Mouse (Mus musculus): ENCODE results near the gene Hoxa9. TPM values are rescaled to one million over a fixed set of nuclear protein-coding genes. Genes with fewer than 3 reads are reported as not detected.

Hoxa9 gene
- not detected in 2 replicates for polyA plus RNA-seq (2016; fragmentation: Nextera tagmentation; extraction: Ambion mirVana)

DNA sequence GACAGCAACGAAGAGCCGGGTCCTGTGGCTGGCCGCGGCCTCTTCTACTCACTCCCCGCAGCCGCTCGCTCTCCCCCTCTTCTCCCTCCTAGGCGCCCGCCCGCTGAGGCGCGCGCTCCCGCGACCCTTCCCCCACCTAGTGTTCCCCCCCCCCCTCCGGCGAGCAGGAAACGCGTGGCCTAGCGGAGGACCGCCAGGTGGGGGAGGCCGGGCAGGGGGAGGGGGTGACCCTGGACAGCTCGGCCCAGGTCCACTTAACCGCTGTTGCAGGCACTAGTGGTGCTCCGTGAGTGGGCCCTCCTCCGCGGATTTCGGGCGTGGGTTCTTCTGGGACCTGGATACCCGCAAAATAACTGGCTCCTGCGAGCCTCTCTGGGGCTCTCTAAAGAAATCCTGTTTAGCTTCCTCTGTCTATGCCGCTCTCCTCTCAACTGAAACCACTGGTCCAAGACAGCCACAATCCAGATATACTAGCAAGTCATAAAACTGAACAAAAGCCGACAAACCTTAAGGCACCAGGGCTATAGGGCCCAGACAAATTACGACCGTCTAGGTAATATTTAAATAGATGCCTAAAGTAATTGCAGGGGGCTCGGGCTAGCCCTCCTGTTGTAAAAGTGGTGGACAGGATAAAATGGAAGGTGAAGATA, at the start of gene Hoxa9:
TSS of gene Hoxa9 (minus strand) at position 574 of the 650 bp plus-strand sequence.
- Histone ChIP-seq H3K27ac (no peak within 1 kb of the TSS), H3K36me3 (no peaks in the 10 kb centered on the region), H3K4me3 (no peak within 1 kb of the TSS), H3K4me2 (replicated peaks) (no peak within 1 kb of the TSS), H3K9ac (no peak within 1 kb of the TSS), H3K4me1 (no peaks in the 10 kb centered on the region), H3K27me3 (peaks cover 93% of the 10 kb centered on the region), H3K9me3 (no peaks in the 10 kb centered on the region)
- under 1% methylated on average over 26 of the region's 36 CpGs for WGBS
- no peak for ATAC-seq (ENCODE audit: insufficient number of reproducible peaks, insufficient read depth, low FRiP score, low TSS enrichment)

DNA sequence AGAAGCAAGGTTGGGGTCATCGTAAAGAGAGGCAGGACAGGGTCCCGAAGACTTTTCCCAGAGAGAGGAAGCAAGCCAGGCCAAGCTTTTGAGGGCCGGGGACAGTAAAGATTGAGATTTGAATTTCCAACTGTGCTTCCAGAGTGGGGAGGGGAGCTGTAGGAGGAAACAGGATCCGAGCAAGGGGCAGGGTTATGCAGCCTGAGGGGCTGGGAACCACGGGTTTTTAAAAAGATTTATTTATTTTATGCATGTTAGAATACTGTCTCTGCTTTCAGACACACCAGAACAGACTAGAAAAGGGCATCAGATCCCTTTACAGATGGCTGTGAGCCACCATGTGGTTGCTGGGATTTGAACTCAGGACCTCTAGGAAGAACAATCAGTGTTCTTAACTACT, 46.0 kb upstream of the Hoxa9 start:
- H3K9ac ChIP-seq: no peak overlapping the region
- H3K4me3 ChIP-seq: no peak overlapping the region
- peaks cover 90% of the 10 kb centered on the region for H3K27me3 ChIP-seq
- H3K4me1 ChIP-seq: no peaks in the 10 kb centered on the region
- 7% methylated on average over 5 of the region's 5 CpGs for WGBS
- no peaks in the 10 kb centered on the region for H3K9me3 ChIP-seq
- no peak overlapping the region for H3K27ac ChIP-seq
- H3K36me3 ChIP-seq: no peaks in the 10 kb centered on the region
- no peak for ATAC-seq (ENCODE audit: insufficient number of reproducible peaks, insufficient read depth, low FRiP score, low TSS enrichment)
- no peak overlapping the region for H3K4me2 ChIP-seq (replicated peaks)

DNA sequence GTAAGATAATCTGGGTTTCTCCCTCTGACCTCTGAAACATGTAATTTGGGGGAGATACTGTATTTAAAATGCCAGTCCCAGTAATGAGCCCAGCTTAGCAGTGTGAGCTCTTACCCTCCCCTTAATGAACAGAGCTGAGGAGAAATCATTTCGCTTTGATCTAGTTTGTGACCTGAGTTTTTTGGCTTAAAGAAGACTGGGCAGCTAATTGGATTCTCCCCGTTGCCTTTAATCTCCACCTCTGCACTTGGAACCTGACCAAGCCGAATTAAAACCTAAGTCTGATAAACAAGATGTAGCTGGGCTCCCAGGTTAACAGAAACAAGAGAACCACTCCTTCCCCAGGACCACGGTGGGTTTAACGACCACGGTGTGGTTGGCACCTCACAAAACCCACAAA, 45.5 kb upstream of the Hoxa9 start:
- no peaks in the 10 kb centered on the region for H3K36me3 ChIP-seq
- peaks cover 90% of the 10 kb centered on the region for H3K27me3 ChIP-seq
- no peak overlapping the region for H3K9ac ChIP-seq
- H3K4me1 ChIP-seq: no peaks in the 10 kb centered on the region
- H3K4me3 ChIP-seq: no peak overlapping the region
- WGBS: under 1% methylated on average over 6 of the region's 6 CpGs
- no peak overlapping the region for H3K4me2 ChIP-seq (replicated peaks)
- no peaks in the 10 kb centered on the region for H3K9me3 ChIP-seq
- H3K27ac ChIP-seq: no peak overlapping the region
- ATAC-seq (ENCODE audit: insufficient number of reproducible peaks, insufficient read depth, low FRiP score, low TSS enrichment): no peak

DNA sequence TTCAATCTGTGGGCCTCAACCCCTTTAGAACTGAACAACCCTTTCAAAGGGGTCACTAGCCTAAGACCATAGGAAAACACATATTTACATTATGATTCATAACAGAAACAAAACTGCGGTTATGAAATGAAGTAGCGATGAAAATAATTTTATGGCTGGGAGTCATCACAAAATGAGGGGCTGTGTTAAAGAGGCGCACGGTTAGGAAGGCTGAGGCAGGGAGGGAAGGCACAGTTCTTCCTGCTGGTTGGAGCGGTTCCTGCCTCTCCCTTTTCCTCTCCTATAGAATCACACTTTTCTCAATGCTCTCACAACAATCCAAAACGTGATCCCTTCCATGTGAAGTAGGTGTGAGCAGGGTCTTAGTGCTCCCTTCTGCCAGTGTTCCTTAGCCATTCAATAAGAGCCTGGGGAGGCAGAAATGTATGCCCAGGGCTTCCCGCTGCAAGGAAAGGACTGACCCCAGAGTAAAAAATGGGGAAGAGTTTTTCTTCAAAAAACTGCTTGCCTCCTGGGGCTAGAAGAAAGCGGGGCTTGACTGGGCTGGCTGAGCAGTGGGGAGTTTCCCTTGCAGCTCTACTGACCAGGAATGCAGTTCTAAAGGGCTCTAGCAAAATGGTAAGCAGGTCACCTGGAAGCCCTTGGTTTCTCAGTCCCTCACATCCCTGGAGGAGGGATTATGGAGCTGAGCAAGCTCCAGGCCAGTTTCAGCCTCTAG, 44.8 kb upstream of the Hoxa9 start:
- no peaks in the 10 kb centered on the region for H3K9me3 ChIP-seq
- no peak overlapping the region for H3K9ac ChIP-seq
- no peaks in the 10 kb centered on the region for H3K4me1 ChIP-seq
- no peak for ATAC-seq (ENCODE audit: insufficient number of reproducible peaks, insufficient read depth, low FRiP score, low TSS enrichment)
- H3K27me3 ChIP-seq: peaks cover 90% of the 10 kb centered on the region
- H3K36me3 ChIP-seq: no peaks in the 10 kb centered on the region
- H3K4me2 ChIP-seq (replicated peaks): no peak overlapping the region
- H3K27ac ChIP-seq: no peak overlapping the region
- 8% methylated on average over 8 of the region's 8 CpGs for WGBS
- H3K4me3 ChIP-seq: no peak overlapping the region

DNA sequence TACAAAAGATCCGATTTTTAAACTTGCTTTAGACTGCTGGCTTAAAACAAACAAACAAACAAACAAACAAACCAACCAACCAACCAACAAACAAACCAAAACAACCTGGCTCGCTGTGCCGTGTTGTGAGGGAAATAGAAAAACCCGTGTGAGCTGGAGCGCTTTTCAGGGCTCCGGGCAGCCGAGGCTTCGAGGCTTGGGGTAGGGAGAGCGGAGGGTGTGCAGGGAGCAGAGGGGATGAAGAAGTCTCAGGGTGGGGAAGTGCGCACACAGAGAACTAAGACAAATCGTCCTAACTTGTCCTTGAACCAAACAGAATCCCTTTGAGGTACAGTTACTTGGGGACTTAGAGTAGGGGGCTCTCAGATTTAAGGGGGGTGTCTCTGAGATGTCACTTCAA, 43.7 kb upstream of the Hoxa9 start:
- no peak overlapping the region for H3K4me2 ChIP-seq (replicated peaks)
- peaks cover 93% of the 10 kb centered on the region for H3K27me3 ChIP-seq
- no peaks in the 10 kb centered on the region for H3K4me1 ChIP-seq
- H3K27ac ChIP-seq: no peak overlapping the region
- no peak for ATAC-seq (ENCODE audit: insufficient number of reproducible peaks, insufficient read depth, low FRiP score, low TSS enrichment)
- H3K36me3 ChIP-seq: no peaks in the 10 kb centered on the region
- no peaks in the 10 kb centered on the region for H3K9me3 ChIP-seq
- 1% methylated on average over 11 of the region's 11 CpGs for WGBS
- H3K9ac ChIP-seq: no peak overlapping the region
- no peak overlapping the region for H3K4me3 ChIP-seq

DNA sequence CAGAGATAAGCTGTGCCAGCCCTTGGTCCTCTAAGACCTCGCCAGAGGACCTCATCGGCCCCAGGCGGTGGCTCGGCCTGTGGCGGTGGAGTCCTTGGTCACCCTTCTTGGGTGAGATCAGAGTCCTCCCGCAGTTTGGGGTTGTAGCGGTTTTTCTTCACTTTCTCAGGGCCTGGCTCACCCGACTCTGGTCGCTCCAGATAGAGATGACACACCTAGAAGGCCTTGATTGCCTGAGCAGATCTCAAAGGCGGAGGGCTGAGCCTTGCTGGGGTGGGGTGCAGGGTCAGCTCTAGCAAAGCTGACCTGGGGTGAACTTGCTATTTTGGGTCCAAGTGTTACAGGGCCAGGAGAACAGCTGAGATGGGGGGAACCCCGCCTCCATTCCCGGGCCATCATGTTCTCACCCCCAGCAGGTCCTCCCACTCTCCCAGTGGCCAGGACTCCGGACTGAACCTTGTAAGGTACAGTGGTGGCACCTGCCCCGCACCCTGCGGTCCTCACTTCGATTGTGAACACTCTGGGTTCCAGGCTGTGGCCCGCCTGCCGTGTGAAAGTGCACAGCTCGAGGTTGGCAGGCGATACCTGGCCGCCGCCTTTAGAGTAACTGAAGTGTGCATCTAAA, 42.9 kb upstream of the Hoxa9 start:
- Histone ChIP-seq H3K27ac (no peak overlapping the region), H3K9me3 (no peaks in the 10 kb centered on the region), H3K4me2 (replicated peaks) (no peak overlapping the region), H3K27me3 (peaks cover 96% of the 10 kb centered on the region), H3K4me3 (no peak overlapping the region), H3K9ac (no peak overlapping the region), H3K36me3 (no peaks in the 10 kb centered on the region), H3K4me1 (no peaks in the 10 kb centered on the region)
- 3% methylated on average over 22 of the region's 22 CpGs for WGBS
- no peak for ATAC-seq (ENCODE audit: insufficient number of reproducible peaks, insufficient read depth, low FRiP score, low TSS enrichment)

DNA sequence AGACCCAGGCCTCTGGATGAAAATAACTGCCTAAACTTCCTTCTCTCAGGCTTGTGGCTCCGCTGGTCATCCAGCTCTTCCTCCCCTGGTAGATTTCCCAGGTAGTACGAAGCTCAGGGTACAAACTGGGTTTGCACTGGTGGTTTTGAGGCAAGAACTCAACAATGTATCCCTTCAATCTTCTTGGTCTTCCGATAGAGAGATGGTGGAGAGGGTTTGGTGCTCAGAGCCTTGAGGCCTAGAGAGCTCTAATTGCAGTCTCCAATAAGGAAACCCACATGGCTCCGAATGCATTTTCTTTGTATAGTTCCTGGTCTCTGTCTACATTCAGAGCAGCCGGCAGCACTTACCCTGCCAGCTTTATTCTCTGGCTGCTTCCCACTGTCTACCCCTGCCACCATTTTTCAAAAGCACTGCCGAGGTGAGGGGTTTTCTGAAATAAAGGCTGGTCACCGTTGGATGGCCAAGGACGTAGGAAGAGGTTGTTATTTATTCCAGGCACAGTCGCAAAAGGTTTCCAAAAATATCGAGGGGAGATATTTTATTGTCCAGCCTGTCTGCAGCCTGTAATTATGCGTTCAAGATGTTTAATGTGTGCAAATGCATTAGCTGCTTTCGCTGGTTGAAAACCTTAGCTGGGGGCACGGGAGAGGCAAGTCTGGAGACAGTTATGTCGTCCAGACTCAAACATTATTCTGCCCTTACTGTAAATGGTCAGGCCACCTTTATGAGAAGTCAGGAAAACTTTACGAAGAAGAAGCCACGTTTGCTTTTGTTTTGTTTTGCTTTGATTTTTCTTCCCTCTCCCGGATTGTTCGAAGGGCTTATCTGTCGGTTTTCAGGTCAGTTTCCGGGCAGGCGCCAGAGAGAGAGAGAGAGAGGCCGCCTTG, 42.1 kb upstream of the Hoxa9 start:
- 3% methylated on average over 20 of the region's 22 CpGs for WGBS
- H3K27me3 ChIP-seq: peaks cover 98% of the 10 kb centered on the region
- no peak for ATAC-seq (ENCODE audit: insufficient number of reproducible peaks, insufficient read depth, low FRiP score, low TSS enrichment)
- no peak overlapping the region for H3K9ac ChIP-seq
- H3K27ac ChIP-seq: no peak overlapping the region
- H3K4me2 ChIP-seq (replicated peaks): no peak overlapping the region
- H3K36me3 ChIP-seq: no peaks in the 10 kb centered on the region
- no peak overlapping the region for H3K4me3 ChIP-seq
- no peaks in the 10 kb centered on the region for H3K4me1 ChIP-seq
- no peaks in the 10 kb centered on the region for H3K9me3 ChIP-seq

DNA sequence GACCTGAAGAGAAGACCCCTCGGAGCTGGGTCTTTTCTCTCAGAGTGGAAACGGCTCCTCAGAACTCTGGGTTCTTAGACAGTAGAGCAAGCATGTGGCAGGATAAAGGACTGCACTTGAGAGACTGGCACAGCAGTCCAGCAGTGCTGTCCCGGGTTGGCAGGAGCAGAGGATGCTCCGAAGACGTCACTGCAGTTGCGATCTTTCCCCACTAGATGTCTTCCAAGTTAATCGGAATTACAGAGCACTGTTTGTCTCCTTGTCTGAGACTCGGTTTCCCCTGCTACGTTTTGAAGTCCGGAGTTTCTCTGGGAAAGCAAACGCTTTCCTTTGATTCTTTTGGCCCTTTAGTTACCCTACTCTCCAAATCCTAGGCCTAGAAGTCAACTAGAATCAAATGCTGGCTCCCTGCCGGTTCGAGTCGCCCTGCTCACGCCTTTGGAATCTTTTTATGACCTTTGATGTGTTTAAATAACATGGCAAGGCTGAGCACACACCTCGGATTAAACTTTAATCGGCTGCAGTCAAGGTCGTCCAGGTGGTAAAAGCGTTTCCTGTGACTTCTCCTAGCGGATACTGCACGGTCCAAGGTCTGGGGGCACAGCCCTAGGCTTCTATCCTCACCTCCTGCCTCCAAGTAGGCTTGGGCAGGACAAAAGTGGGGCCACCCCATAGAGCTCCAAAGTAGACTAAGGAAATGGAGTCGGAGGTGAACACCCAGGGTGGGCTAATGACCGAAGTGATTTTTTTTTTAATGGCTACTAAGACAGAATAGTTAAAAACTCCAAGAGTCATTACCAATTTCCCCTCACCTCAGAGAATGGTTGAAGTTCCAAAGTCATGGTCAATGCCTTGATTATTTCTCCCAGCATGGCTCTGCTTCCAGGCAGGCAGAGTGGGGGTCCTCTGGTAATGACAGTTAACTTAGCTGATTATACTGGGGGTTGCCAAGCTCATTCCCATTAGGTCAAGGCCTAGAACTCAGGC, 39.9 kb upstream of the Hoxa9 start:
- Histone ChIP-seq H3K36me3 (no peaks in the 10 kb centered on the region), H3K27me3 (peaks cover 96% of the 10 kb centered on the region), H3K9me3 (no peaks in the 10 kb centered on the region), H3K9ac (no peak overlapping the region), H3K4me1 (no peaks in the 10 kb centered on the region), H3K4me2 (replicated peaks) (no peak overlapping the region), H3K4me3 (no peak overlapping the region), H3K27ac (no peak overlapping the region)
- ATAC-seq (ENCODE audit: insufficient number of reproducible peaks, insufficient read depth, low FRiP score, low TSS enrichment): no peak
- WGBS: 5% methylated on average over 23 of the region's 23 CpGs

DNA sequence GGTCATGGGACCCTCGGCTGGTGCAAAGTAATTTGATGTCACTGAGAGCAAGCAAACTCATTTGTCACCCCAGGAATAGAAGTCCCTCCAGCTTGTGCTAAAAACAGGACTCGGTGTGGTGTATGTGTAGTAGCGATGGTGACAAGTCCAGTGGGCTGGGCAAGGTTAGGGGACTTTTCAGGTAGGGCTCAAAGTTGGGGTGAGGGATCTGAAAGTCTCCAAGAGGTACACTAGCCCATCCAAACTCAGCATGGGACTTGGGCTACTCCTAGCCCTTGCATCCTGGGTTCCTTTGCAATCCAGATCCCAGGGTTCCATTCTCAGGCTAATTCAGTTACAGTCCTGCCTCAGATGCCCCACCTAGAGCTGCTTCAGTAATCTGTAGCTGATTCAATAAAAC, 37.9 kb upstream of the Hoxa9 start:
- no peak overlapping the region for H3K4me2 ChIP-seq (replicated peaks)
- H3K36me3 ChIP-seq: no peaks in the 10 kb centered on the region
- no peak overlapping the region for H3K27ac ChIP-seq
- H3K4me1 ChIP-seq: no peaks in the 10 kb centered on the region
- peaks cover 96% of the 10 kb centered on the region for H3K27me3 ChIP-seq
- H3K9me3 ChIP-seq: no peaks in the 10 kb centered on the region
- H3K9ac ChIP-seq: no peak overlapping the region
- no peak overlapping the region for H3K4me3 ChIP-seq
- WGBS: 3% methylated on average over 3 of the region's 3 CpGs
- ATAC-seq (ENCODE audit: insufficient number of reproducible peaks, insufficient read depth, low FRiP score, low TSS enrichment): no peak

DNA sequence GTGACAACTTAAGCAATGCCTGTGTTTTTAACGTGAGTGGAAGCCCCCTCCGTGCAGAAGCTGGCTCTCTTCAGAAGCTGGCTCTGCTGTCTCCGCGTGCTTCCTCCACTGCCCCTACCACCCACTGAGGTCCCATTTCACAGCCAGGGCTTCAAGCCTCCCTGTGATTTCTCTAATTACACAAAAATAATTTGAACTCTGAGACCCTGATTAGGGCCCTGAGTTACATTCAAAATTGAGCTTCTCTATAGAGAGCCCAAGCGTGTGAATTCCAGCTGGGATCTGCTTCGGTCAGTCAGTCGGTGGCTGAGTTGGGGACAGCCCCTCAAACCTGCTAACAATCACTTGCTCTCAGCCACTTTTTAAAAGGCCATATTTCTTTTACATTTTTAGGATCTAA, 37.5 kb upstream of the Hoxa9 start:
- no peak for ATAC-seq (ENCODE audit: insufficient number of reproducible peaks, insufficient read depth, low FRiP score, low TSS enrichment)
- Histone ChIP-seq H3K4me3 (no peak overlapping the region), H3K4me2 (replicated peaks) (no peak overlapping the region), H3K27me3 (peaks cover 96% of the 10 kb centered on the region), H3K9me3 (no peaks in the 10 kb centered on the region), H3K27ac (no peak overlapping the region), H3K36me3 (no peaks in the 10 kb centered on the region), H3K9ac (no peak overlapping the region), H3K4me1 (no peaks in the 10 kb centered on the region)
- under 1% methylated on average over 7 of the region's 7 CpGs for WGBS

DNA sequence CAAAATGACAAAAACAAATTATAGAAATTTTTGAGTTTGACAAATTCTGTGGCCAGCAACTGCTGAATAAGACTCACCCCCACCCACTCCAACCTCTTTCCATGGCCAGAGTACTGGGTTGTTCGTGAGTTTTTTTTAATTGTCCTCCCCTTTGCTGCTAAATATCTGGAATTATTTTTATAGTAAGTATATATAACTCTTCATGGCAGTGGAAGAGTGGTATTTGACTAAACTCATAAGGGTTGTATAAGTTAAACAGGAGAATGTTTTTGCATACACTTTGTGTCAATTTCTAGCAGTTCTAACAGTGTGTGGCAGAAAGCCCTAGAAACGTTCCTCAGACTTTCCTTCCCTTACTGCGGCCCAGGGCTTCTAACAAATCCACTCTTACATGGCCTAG, 36.8 kb upstream of the Hoxa9 start:
- no peaks in the 10 kb centered on the region for H3K9me3 ChIP-seq
- no peak overlapping the region for H3K9ac ChIP-seq
- H3K4me1 ChIP-seq: no peaks in the 10 kb centered on the region
- WGBS: 5% methylated on average over 3 of the region's 3 CpGs
- H3K36me3 ChIP-seq: no peaks in the 10 kb centered on the region
- no peak for ATAC-seq (ENCODE audit: insufficient number of reproducible peaks, insufficient read depth, low FRiP score, low TSS enrichment)
- H3K27ac ChIP-seq: no peak overlapping the region
- H3K4me3 ChIP-seq: no peak overlapping the region
- no peak overlapping the region for H3K4me2 ChIP-seq (replicated peaks)
- H3K27me3 ChIP-seq: peaks cover 94% of the 10 kb centered on the region

All from embryonic facial prominence, embryonic 12.5 days (tissue).